Mouse (Mus musculus) ES-E14 (cell line): Measurements from ENCODE around the gene Hist1h3d.
"Not testable (repeated sequence)": the region's sequence is repeated elsewhere in the genome, so short reads cannot be mapped to it uniquely, and the experiment has no call there.

Experiments
- CHD2 ChIP-seq: IDR thresholded peaks from 2 replicates; pipeline ENCODE4 v1.6.1; 2014; ENCODE audit warnings: mild to moderate bottlenecking, low read depth, low read length, inconsistent platforms
- HCFC1 ChIP-seq: IDR thresholded peaks from 2 replicates; pipeline ENCODE4 v1.6.1; 2012; ENCODE audit warnings: low read length, inconsistent platforms, borderline replicate concordance; ENCODE audit not compliant: insufficient read depth
- MAFK ChIP-seq: IDR thresholded peaks from 2 replicates; pipeline ENCODE4 v1.6.1; 2014; ENCODE audit warnings: mild to moderate bottlenecking, low read depth, low read length, inconsistent platforms; ENCODE audit not compliant: insufficient read depth
- ZC3H11A ChIP-seq: IDR thresholded peaks from 2 replicates; pipeline ENCODE4 v1.6.1; 2012; ENCODE audit warnings: low read depth, mild to moderate bottlenecking, inconsistent platforms, low read length, borderline replicate concordance

DNA sequence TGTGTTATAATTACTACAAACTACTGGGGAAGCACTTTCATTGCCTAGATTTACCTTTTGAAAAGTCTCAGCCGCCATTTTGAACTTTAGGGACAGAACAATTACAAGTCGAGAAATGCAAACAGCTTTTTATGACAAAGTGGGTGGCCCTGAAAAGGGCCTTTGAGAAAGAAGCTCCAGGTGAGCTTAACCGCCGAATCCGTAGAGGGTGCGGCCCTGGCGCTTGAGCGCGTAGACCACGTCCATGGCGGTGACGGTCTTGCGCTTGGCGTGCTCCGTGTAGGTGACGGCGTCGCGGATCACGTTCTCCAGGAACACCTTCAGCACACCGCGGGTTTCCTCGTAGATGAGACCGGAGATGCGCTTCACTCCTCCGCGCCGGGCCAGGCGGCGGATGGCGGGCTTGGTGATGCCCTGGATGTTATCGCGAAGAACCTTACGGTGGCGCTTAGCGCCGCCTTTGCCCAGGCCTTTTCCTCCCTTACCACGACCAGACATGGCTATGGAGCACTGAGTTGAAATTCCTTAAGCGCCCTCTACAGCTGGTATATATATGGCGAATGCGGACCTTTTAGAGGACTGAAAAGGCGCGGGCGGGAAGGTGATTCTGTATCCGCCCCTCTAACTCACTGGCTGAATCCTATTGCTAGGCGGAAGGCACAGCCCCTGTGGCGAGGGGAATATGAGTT, 24.3 kb upstream of the Hist1h3d start, which contains the start of gene Hist1h4f:
- not testable (repeated sequence) for TF ChIP-seq MAFK, HCFC1, CHD2, ZC3H11A
